Mouse (Mus musculus) liver, embryonic 11.5 days (tissue): ENCODE measurements around the gene Pcp2. TPM values are rescaled to one million over a fixed set of nuclear protein-coding genes. Genes with fewer than 3 reads are reported as not detected.

Source experiments
- ATAC-seq: fragments of 200-750 bp; cut with Nextera tagmentation; replicated peaks from 2 replicates; pipeline ENCODE4 v1.8.0; 2017; ENCODE audit warnings: moderate number of reproducible peaks, mild to moderate bottlenecking, moderate TSS enrichment, moderate library complexity; ENCODE audit not compliant: low FRiP score
- DNase-seq: peaks from one replicate; pipeline ENCODE4 v3.0.0-alpha.2; 2017; ENCODE audit warnings: low spot score
- H3K27ac ChIP-seq: fragments of 300-500 bp; sonication (generic); 2 replicates; pipeline ENCODE4 v1.5.1; 2014; ENCODE audit warnings: mild to moderate bottlenecking, low read depth, low read length, control low read depth
- H3K27me3 ChIP-seq: fragments of 300-500 bp; sonication (generic); replicated peaks from 2 replicates; pipeline ENCODE4 v1.6.1; 2014; ENCODE audit warnings: low read length, mixed read lengths; ENCODE audit not compliant: control insufficient read depth, insufficient read depth
- H3K36me3 ChIP-seq: fragments of 300-500 bp; sonication (generic); 2 replicates; pipeline ENCODE4 v1.6.1; 2014; ENCODE audit warnings: mild to moderate bottlenecking, low read length, moderate library complexity, mixed read lengths; ENCODE audit not compliant: control insufficient read depth, insufficient read depth
- H3K4me1 ChIP-seq: fragments of 300-500 bp; sonication (generic); replicated peaks from 2 replicates; pipeline ENCODE4 v1.6.1; 2014; ENCODE audit warnings: low read length, mixed read lengths; ENCODE audit not compliant: control insufficient read depth, insufficient read depth
- H3K4me2 ChIP-seq: fragments of 300-500 bp; sonication (generic); 2 replicates; pipeline ENCODE4 v1.6.1; 2014; ENCODE audit warnings: mild to moderate bottlenecking, control low read depth, moderate library complexity
- H3K4me3 ChIP-seq: fragments of 300-500 bp; sonication (generic); 2 replicates; pipeline ENCODE4 v1.5.1; 2014; ENCODE audit warnings: low read depth, low read length, control low read depth
- H3K9ac ChIP-seq: fragments of 300-500 bp; sonication (generic); 2 replicates; pipeline ENCODE4 v1.6.1; 2014; ENCODE audit warnings: low read depth, low read length, control low read depth
- H3K9me3 ChIP-seq: fragments of 300-500 bp; sonication (generic); 2 replicates; pipeline ENCODE4 v1.6.1; 2016; ENCODE audit warnings: low read length, inconsistent platforms, mixed read lengths; ENCODE audit not compliant: control insufficient read depth
- WGBS: fragments of 180-500 bp; shearing (Covaris S2); extraction: QIAGEN DNeasy Blood & Tissue Kit; methylation state at CpG from one replicate; pipeline ENCODE4 v1.1.7; 2014; 5-methylcytosine and 5-hydroxymethylcytosine counted together
- polyA plus RNA-seq: library from polyadenylated mRNA; unstranded; fragments of >200 nt; fragmentation: Nextera tagmentation; extraction: Ambion mirVana; gene quantifications from 2 replicates; pipeline ENCODE4 v1.2.1, GENCODE M21; 2014

Gene Pcp2
- polyA plus RNA-seq, 1 experiment from 2014 or later, result 0.40 TPM

DNA sequence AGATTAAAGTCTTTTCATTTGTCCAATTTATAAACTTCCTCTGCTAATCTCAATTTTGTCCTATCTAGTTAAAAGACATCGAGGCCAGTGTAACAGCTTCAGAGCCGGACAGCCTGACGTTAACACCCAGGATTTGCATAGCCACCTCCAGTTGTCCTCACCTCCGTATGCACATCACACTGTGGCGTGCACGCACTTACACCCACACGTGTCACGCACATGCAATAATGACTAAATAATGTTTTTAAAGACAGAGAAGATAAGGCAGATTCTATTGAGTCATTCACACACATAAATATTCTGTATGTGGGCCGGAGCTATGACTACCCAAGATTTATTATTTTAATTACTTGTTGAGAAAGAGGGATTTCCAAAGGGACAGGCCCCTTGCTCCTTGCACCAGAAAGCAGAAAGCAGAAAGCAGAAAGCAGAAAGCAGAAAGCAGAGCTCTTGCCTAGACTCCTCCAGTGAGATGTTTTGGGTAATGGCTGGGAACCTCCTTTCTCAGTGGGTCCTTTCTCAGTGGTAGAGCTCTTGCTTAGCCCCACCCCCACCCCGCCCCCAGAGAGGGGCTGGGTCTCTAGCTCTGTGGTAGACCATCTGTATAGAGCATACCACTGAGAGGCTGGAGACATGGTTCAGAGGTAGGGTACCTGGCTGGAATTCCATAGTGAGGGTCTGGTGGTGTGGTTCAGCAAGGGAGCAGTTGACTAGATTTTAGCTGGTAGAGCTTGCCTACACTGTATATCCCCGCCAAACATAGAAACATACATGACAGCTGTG lies 29.6 kb upstream of the Pcp2 start:
- DNase-seq (no peak), ATAC-seq (no peak)
- Histone ChIP-seq H3K9me3 (no peaks in the 10 kb centered on the region), H3K4me1 (no peaks in the 10 kb centered on the region), H3K4me3 (no peak overlapping the region), H3K27me3 (no peaks in the 10 kb centered on the region), H3K9ac (no peak overlapping the region), H3K4me2 (no peak overlapping the region), H3K36me3 (no peaks in the 10 kb centered on the region), H3K27ac (no peak overlapping the region)
- WGBS, result 72% methylated on average over 11 of the region's 11 CpGs

DNA sequence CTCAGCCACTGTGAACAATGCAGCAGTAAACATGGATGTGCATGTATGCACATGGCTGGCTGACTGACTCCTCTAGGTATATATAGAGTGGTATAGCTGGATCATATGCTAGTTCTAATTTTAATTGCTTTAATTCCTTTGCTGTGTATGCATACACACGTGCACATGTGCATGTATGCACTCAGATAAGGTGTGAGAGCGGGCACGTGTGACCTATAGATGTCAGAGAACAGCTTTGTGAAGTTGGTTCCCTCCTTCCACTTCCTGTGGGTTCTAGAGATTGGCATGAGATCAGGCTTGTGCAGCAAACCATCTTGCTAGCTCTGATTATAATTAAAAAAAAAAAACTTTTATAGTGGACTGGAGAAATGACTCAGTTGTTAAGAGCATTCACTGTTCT lies 27.5 kb upstream of the Pcp2 start:
- ATAC-seq (no peak), DNase-seq (no peak)
- Histone ChIP-seq H3K36me3 (no peaks in the 10 kb centered on the region), H3K9ac (no peak overlapping the region), H3K4me2 (no peak overlapping the region), H3K9me3 (no peaks in the 10 kb centered on the region), H3K4me1 (no peaks in the 10 kb centered on the region), H3K4me3 (no peak overlapping the region), H3K27ac (no peak overlapping the region), H3K27me3 (no peaks in the 10 kb centered on the region)
- WGBS, result 49% methylated on average over 3 of the region's 3 CpGs

DNA sequence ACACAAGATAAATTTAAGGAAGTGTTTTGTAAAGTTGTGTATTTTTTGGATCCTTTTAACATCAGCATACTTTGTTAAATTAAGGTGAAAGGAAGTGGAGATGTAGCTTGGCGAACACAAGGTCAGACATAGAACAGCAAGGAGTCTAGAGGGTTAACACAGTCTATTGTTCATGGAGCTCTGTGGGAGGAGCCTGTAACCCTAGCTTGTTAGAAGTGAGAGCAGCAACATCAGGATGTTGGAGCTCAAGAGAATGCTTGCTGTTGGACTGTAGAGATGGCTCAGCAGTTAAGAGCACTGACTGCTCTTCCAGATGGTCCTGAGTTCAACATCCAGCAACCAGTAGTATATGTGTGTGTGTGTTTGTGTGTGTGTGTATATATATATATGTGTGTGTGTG lies 23.6 kb upstream of the Pcp2 start:
- no peaks in the 10 kb centered on the region for H3K36me3 ChIP-seq
- DNase-seq (no peak), ATAC-seq (0 out of 2 replicates have a peak, but pooled peaks have one; percentile 27)
- no peaks in the 10 kb centered on the region for H3K9me3 ChIP-seq
- H3K4me2 ChIP-seq, result peak overlapping the region; percentile 11; the same call in 1 of the 2 replicates
- no peak overlapping the region for H3K4me3 ChIP-seq
- 45% methylated on average over 1 of the region's 1 CpGs for WGBS
- no peak overlapping the region for H3K9ac ChIP-seq
- no peak overlapping the region for H3K27ac ChIP-seq
- H3K27me3 ChIP-seq, result no peaks in the 10 kb centered on the region
- no peaks in the 10 kb centered on the region for H3K4me1 ChIP-seq

DNA sequence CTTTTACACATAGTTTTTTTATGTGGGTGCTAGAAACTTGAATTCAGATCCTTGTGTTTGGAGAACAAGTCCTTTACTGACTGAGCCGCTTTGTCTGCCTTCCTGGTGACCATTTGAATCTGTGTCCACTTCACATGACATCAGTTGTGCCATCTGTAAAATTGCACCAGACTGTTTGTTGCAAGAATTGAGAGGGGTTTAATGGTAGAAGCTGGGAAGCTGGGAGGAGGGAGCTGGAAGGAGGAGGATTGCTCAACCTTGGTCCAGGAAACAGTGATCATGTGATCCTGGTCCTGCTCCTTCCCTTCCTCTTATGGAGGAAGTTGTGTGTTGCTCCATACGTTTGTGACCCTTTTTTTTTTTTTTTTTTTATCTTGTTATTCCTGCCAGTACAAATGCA lies 22.9 kb upstream of the Pcp2 start:
- Histone ChIP-seq H3K27ac (no peak overlapping the region), H3K36me3 (no peaks in the 10 kb centered on the region), H3K9ac (no peak overlapping the region), H3K9me3 (no peaks in the 10 kb centered on the region), H3K4me1 (no peaks in the 10 kb centered on the region), H3K4me2 (no peak overlapping the region), H3K4me3 (no peak overlapping the region), H3K27me3 (no peaks in the 10 kb centered on the region)
- DNase-seq, result no peak
- ATAC-seq, result no peak
- 63% methylated on average over 2 of the region's 2 CpGs for WGBS

DNA sequence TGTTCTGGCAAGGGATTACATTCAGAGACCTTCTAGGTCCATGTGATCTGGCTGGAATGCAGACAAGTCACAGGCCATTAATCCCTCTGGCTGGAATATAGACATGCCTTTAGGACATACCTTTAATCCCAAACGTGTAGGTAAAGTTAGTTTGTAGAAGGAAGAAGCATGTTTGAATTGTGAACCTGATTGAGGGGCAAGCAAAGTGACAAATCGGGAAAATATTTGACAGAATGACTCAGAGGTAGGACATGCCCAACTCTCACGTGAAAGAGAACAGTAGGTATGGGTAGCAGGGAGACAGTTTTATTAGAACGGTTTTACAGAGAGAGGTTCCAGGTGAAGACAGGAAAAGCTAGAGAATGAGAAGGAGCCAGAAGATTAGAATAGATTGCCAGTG lies 22.2 kb upstream of the Pcp2 start:
- Histone ChIP-seq H3K9ac (no peak overlapping the region), H3K9me3 (no peaks in the 10 kb centered on the region), H3K27ac (no peak overlapping the region), H3K4me1 (no peaks in the 10 kb centered on the region), H3K4me2 (no peak overlapping the region), H3K36me3 (no peaks in the 10 kb centered on the region), H3K4me3 (no peak overlapping the region), H3K27me3 (no peaks in the 10 kb centered on the region)
- DNase-seq, result no peak
- 81% methylated on average over 4 of the region's 4 CpGs for WGBS
- ATAC-seq, result no peak

DNA sequence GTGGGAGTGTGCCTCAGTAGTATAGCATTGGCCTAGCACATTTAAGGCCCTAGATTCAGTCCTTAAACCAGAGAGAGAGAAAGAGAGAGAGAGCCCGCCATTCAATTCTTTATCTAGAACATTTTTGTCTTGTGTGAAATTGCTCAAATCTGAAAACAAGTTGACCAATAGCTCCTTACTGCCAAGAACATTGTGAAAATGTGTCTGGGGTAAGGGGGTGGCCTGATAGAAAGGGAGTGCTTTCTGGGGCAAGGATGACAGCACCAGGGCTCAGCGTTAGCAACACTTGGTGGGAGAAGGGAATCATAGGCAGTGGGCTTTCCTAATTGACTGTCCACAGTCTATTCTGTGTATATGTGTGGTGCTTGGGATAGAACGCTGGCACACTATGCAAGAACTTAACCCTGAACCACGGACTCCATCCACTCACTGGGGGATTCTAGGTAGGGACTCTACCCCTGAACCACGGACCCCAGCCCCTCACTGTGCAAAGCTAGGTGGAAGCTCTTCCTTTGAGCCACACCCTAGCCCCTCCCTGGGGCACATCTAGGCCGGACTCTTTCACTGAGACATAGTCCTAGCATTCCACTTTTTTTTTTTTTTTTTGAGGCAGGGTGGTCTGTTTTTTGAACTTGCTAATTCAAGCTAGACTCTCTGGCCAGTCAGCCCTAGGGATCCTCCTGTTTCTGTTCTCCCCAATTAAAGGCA lies 21.6 kb upstream of the Pcp2 start:
- Histone ChIP-seq H3K4me2 (no peak overlapping the region), H3K27ac (no peak overlapping the region), H3K27me3 (no peaks in the 10 kb centered on the region), H3K4me1 (no peaks in the 10 kb centered on the region), H3K4me3 (no peak overlapping the region), H3K36me3 (no peaks in the 10 kb centered on the region), H3K9me3 (no peaks in the 10 kb centered on the region), H3K9ac (no peak overlapping the region)
- ATAC-seq, result no peak
- no peak for DNase-seq
- WGBS, result 77% methylated on average over 6 of the region's 6 CpGs

DNA sequence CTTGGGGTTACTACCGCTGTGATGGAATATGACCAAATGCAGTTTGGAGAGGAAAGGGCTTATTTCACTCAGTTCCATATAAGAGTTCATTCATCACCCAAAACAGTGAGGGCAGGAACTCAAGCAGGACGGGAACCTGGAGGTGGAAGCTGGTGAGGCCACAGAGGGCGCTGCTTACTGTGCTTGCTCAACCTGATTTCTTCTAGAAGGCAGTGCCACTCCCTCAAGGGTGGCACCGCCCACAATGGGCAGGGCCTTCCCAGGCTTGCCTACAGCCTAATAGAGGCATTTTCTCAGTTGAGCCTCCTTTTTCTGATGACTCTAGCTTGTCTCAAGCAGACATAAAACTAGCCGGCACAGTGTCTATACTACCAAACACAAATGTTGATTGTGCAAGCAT lies 20.5 kb upstream of the Pcp2 start:
- H3K9ac ChIP-seq, result no peak overlapping the region
- no peak for DNase-seq
- H3K4me3 ChIP-seq, result no peak overlapping the region
- H3K27me3 ChIP-seq, result no peaks in the 10 kb centered on the region
- peaks cover 6% of the 10 kb centered on the region; the same call in 1 of the 2 replicates for H3K36me3 ChIP-seq
- H3K27ac ChIP-seq, result no peak overlapping the region
- H3K4me2 ChIP-seq, result no peak overlapping the region
- H3K4me1 ChIP-seq, result no peaks in the 10 kb centered on the region
- no peaks in the 10 kb centered on the region for H3K9me3 ChIP-seq
- peak; percentile 80 for ATAC-seq
- WGBS, result 18% methylated on average over 5 of the region's 5 CpGs

DNA sequence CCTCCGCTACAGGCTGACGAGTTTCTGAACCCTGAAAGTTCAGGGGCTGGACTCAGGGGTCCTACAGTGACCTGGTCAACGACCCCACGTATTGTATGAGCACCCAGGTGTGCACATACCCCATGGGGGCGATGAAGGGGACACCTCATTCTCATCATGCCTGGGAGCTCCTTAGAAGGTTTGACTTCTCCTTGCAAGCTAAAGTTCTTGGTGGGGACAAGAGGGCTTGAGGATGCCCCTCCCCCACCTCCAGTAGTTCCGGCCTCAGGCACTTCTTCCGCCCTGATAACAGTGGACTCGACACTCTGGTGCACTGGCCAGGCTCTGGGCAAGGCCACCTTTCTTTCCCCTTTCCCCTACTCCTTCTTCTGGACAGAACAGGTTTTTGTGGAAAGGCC lies 6.1 kb upstream of the Pcp2 start:
- ATAC-seq, result peak; percentile 73
- Histone ChIP-seq H3K36me3 (peaks cover 19% of the 10 kb centered on the region; the same call in 1 of the 2 replicates), H3K4me1 (no peaks in the 10 kb centered on the region), H3K9ac (peak overlapping the region; percentile 81), H3K9me3 (no peaks in the 10 kb centered on the region), H3K4me3 (peak overlapping the region; percentile 68), H3K4me2 (peak overlapping the region; percentile 81), H3K27me3 (no peaks in the 10 kb centered on the region), H3K27ac (peak overlapping the region; percentile 40; the same call in 1 of the 2 replicates)
- DNase-seq, result peak; percentile 51
- 5% methylated on average over 8 of the region's 8 CpGs for WGBS
